Mouse (Mus musculus) kidney, postnatal 14 days (tissue): ENCODE results near the gene Tmem213.

Experiments
- DNase-seq: peaks from one replicate; pipeline ENCODE4 v3.0.0; 2022; ENCODE audit warnings: mixed read lengths

Tmem213 gene

DNA sequence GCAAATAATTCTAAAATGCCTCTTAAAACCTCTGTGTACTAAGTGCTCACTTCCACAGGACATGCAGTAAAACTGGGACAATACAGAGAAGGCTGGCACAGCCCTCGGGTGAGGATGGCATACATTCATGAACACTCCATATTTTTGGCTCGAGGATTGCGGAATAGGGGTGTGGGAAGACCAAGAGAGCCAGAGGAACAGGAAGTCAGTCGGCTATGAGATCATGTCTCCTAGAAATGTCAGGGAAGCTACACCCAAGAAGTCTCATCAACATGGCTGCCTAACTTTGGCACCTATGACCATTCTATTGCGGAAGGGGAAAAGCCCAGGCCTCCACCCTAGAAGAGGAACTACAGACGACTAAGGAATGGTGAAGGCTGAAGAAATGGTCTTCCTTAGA, 9.3 kb downstream of the Tmem213 start:
- DNase-seq: no peak

GRCm38 (mm10) chr6:38120681-38121371, 11.8 kb downstream of the Tmem213 start:
- peak; percentile 84 for DNase-seq

DNA sequence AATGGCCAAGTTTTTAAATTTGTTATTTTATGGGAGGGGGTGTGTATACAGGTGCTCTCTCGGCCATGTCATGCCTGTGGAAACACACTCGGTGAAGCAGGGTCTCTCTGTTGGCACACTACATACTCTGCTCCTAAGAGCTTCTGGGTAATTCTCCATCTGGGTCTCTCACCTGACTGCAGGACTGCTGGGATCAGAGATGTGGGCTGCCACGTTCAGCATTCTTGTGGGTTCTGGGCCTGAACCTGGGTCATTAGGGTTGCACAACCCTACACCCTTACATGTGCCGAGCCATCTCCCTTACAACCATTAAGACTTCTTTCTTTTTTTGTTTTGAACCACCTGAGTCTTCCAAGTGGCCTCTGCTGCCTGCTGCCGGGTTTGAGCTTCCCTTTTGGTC, 12.8 kb downstream of the Tmem213 start:
- no peak for DNase-seq

GRCm38 (mm10) chr6:38122791-38123190, 13.7 kb downstream of the Tmem213 start:
- DNase-seq: peak; percentile 70

DNA sequence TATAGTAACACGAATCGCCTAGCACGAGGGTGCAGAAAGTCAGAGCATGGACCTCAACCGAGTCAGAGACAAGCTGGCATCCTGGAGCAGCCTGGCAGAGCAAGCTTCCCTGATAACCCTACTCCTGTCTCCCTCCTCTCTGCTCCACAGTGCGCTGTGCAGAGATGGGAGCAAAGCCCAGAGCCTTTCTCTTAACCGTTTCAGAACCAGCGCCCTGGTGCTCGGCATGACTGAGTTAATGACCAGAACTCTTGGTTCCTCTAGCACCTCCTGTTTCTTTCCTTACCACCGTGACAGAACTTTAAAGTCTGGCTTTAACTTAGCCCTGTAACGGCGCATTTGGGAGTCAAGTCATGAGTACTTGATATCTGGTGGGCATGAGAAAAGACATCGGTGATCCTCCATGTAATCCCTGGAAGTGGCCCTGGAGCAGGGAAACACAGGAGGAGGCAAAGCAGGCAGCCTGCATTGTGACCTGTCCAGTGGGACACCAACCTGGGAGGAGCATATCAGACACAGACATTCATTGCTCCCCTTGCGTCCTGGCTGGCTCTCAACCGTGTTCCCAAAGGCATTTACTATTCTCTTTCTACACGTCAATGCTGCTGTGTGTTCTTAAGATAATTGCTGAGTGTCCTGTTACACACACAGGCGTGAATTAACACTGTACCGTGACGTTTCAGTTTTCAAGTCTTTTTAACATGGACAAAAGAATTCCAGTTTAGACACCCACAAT, 14.6 kb downstream of the Tmem213 start:
- DNase-seq: peak; percentile 36

- peak; percentile 90 for DNase-seq
Observed at GRCm38 (mm10) chr6:38124207-38124835, 15.3 kb downstream of the Tmem213 start, which contains the start of gene Atp6v0a4. Atp6v0a4 (minus strand) TSS chr6:38124586.

GRCm38 (mm10) chr6:38124882-38125281, 15.8 kb downstream of the Tmem213 start:
- DNase-seq: no peak

- DNase-seq: no peak
Observed at GRCm38 (mm10) chr6:38125462-38125861, 16.4 kb downstream of the Tmem213 start.

GRCm38 (mm10) chr6:38128115-38128514, 19.1 kb downstream of the Tmem213 start:
- DNase-seq: peak; percentile 65

DNA sequence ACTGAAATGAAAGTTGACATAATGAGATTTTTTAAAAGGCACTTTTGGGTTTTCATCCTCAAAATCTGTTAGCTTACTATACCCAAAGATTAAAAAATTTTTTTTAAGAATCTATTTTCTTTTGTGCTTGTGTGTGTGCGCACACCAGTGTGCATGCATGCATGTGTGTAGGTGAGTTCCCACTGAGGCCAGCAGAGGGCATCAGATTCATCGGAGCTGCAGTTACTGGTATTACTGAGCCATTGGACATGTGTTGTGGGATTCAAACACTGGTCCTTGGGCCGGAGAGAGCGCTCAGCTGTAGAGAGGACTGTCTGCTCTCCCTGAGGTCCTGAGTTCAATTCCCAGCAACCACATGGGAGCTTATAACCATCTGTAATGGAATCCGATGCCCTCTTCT, 20.8 kb downstream of the Tmem213 start:
- DNase-seq: no peak

DNA sequence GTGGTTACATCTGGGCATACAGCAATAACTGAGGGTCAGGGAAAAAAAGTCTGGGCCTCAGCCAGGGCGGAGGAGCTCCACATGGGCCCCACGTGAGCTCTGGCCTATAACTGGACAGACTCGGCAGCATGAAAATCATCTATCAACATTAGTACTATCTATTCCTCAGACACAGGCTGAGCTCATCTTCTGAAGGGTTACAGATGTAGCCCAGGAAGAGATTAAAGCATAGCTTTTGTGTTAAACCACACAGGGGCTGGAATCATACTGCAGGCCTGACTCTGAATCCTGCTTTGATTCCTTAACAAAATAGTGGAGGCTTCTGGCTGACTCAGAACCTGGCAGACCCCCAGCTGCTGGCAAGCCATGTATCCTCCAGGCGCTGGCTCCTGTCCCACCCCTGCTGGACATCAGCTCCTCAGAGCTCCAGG, 22.8 kb downstream of the Tmem213 start:
- DNase-seq: peak; percentile 72

DNA sequence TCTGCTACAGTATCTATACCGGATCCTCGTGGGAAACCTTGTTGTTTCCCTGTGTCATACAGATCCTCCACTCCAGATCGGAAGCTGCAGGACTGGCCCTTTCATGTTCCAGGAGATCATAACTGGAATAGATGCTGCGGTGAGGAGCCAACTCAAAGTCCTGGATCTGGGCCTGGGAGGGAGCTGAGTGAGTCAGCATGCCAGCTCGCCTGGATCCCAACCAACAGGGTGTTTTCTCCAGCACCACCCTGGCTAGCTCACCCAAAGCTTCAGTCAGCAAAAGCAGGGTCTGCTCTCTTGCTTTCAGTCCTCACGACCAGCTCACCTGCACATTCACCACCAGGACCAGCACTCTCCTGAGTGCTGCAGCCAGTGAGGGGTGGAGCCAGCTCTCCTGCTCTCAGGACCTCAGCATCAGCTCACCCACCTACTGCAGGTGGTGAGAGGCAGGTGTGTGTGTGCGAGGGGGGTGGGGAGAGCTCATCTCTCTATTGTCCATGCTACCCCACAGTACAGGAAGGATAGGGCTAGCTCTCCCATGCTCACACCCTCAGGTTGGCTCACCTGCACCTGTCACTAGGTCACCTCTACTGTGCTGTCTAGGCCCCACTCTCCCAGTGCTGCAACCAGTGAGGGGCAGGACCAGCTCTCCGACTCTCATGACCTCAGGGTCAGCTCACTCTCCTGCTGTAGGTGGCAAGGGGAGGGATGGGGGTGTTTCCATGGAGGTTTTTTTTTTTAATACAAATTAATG, 25.9 kb downstream of the Tmem213 start:
- peak; percentile 33 for DNase-seq

DNA sequence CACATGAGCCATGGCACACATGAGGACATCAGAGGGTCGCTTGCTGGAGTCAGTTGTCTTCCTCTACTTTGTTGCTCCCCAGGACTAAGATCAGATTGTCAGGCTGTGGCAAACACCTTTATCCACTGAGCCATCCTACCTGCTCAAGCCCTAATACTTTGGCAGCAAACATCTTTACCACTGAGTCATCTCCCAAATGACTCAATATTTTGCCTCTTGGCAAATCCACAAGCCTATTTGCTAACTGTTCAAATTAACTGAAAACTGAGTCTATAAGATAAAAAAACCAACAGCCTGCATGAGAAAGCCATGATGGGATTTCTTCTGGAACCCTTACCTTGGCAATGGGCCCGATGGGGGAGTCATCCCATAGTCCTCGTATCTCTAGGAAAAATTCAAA, 30.0 kb downstream of the Tmem213 start:
- DNase-seq: no peak

- DNase-seq: peak; percentile 44
Observed at GRCm38 (mm10) chr6:38140402-38140801, 31.3 kb downstream of the Tmem213 start.

DNA sequence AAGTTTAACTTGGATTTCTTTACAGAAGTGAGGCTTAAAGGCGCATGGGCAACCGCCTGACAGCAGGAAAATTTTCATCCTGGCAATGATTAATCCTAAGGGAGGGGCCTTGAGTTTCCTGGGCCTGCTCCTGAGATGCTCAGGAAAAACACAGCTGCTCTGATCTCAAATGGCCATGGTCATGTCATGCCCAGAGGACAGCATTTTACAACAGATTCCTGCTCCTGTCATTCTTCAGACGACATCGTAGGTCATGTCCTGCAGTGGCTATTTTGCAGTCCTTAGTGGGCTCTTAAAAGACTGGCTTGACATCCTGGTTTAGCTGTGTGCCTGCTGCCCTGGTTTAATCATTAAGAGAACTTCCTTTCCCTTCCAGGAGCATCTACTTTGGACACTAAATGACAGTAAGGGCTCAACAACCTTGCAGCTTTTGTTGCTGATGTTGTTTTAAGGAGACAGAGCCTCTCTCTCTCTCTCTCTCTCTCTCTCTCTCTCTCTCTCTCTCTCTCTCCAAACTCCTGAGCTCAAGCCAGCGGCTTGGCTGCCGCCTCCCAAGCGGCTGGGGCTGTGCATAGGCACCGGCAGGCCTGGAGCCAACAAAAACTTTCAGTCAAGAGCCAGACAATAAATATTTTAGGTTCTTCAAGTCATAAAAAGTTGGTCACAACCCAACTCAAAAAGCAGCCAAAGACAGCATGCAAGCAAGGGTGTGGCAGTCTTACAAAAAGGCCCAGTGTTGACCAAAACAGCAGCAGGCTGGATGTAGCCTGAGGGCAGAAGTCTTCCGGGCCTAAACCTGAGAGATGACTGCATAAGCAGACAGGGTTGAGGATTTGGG, 35.3 kb downstream of the Tmem213 start:
- peak; percentile 88 for DNase-seq

DNA sequence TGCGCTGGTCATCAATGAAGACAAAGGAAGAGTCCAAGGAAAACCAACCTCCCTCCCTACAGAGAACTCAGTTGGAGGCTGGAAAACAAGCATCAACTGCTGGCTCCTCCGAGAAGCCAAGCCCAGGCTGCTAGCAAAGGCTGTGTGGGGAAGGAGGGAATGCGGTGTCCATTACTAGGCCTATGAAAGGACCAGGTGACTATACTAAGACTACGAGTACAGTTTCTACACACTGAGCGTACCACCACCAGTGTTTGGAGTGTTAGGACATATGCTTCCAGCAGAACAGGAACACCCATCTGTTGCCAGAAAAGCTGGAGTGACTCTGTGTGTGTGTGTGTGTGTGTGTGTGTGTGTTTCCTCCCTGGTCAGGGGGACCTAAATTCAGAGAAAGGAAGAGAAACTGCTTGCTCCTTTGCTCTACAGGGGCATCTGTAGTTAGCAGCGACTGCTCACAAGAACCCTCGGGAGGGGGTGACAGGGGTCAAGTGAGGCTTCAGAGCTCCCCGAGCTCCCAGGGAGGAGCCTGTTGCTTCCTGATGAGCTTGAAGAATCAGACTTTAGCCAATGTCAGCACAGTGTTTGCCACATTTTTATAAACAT, 36.5 kb downstream of the Tmem213 start:
- peak; percentile 72 for DNase-seq

DNA sequence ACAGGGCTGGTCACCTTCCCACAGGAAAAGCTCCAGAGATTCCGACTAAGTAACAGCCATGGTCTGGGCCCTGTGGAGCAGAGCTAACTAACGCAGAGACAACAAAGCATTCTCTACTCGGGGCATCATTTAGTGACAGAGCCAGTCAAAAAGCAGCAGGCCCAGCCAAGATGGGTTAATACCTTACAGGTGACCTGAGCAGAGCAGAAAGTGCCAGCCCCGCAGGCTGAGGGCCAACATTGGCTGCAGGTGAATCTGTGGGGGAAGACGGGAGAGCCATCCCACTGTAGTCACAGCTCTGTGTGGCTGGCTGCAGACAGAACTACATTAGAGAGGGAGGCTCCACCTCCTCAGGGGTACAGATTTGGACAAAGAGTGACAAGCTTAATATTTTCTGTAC, 38.2 kb downstream of the Tmem213 start:
- peak; percentile 50 for DNase-seq

GRCm38 (mm10) chr6:38148626-38149025, 39.6 kb downstream of the Tmem213 start:
- DNase-seq: no peak

- DNase-seq: no peak
Observed at GRCm38 (mm10) chr6:38149483-38149882, 40.4 kb downstream of the Tmem213 start.

DNA sequence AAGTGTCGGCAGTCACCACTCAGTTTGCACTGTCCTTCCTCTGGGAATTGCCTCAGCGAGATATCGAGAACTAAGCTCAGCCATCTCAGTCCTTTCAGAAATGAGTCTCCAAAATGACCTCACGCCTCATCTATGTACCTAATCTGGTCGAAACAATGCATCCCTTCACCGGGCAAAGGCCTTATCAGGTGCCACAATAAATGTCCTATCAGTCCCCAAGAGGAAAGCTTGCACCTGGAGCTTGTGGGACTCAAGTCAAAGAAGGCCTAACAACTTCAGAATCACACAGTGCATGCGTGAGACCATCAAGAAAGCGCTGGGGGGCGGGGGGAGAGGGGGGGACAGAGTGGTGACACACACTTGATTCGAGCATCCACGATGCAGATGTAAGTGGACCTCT, 43.2 kb downstream of the Tmem213 start:
- DNase-seq: no peak

DNA sequence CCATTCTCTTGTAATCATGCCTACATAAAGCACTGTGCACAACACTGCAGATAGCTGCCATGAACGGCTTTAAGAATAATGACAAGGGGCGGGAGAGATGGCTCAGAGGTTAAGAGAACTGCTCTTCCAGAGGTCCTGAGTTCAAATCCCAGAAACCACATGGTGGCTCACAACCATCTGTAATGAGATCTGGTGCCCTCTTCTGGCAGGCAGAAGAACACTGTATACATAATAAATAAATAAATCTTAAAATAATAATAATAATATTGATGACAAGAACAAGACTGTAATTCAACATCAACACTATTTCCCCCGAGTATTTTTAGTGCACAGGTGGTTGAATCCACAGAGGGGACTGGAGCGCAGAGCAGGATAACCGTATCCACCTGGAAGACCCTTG, 47.1 kb downstream of the Tmem213 start:
- no peak for DNase-seq

DNA sequence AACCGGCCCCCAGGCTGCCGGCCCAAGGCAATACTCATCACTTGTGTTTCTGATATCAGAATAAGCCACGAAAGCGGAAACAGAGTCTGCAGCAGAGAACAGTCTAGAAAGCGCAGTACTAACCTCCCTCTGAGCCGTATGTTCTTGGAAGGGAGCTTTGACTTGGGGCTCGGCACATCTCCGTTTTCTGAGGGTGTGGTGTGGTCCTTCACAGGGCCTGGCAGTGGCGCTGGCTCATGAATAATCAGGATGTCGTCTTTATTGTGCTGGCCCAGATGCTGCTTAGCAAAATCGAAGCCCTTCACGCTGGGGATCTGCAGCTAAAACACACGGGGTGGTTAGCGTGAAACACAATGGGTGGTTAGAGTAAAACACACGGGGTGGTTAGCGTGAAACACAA, 48.9 kb downstream of the Tmem213 start:
- no peak for DNase-seq
